ENCODE assay signal across 18 mouse cellular contexts in genomic region chr8:45845906-45846305, GRCm38 (mm10). TPM values are rescaled to one million over a fixed set of nuclear protein-coding genes. Genes with fewer than 3 reads are reported as not detected.
DNase-seq lines count a peak whose midpoint lies in the region; ATAC-seq and TF ChIP-seq lines count a peak whose summit lies in the region.
"Had no signal": no experiment of that assay in that cellular context is flagged by ENCODE, and none has a peak within 500 bp of the region (broad histone marks: within the 10 kb centered on the region; RNA-seq: fewer than 3 reads in every experiment).

No protein-coding gene starts in this region.

- intact Hi-C loops in heart, postnatal 36 days (cut with DNase I) = loop anchor here (2.0 kb wide), 1 partner anchor 39 kb away; the partner anchor contains the start of gene Pdlim3

- H3K9me3 ChIP-seq in heart, embryonic 12.5 days (replicated peaks) = no peaks in the 10 kb centered on the region
- H3K9me3 ChIP-seq in intestine, embryonic 14.5 days (ENCODE audit: control insufficient read depth, low read length) = no peaks in the 10 kb centered on the region
- no peaks in the 10 kb centered on the region for H3K9me3 ChIP-seq in intestine, postnatal 0 days (ENCODE audit: control insufficient read depth)
- H3K9me3 ChIP-seq in limb, embryonic 10.5 days (replicated peaks) = no peaks in the 10 kb centered on the region
- no peaks in the 10 kb centered on the region for H3K9me3 ChIP-seq in stomach, postnatal 0 days (ENCODE audit: control insufficient read depth, low read length)
- H3K9me3 ChIP-seq: forebrain, embryonic 10.5 days had no signal

- H3K36me3 ChIP-seq in heart, embryonic 12.5 days = no peaks in the 10 kb centered on the region
- H3K36me3 ChIP-seq in intestine, embryonic 14.5 days (ENCODE audit: control insufficient read depth, insufficient read depth, low read length) = no peaks in the 10 kb centered on the region
- no peaks in the 10 kb centered on the region for H3K36me3 ChIP-seq in intestine, postnatal 0 days (ENCODE audit: control insufficient read depth, insufficient read depth)
- H3K36me3 ChIP-seq in limb, embryonic 10.5 days = no peaks in the 10 kb centered on the region
- no peaks in the 10 kb centered on the region for H3K36me3 ChIP-seq in stomach, postnatal 0 days (ENCODE audit: control insufficient read depth, insufficient read depth, low read length)
- H3K36me3 ChIP-seq: forebrain, embryonic 10.5 days had no signal

- no peaks in the 10 kb centered on the region for H3K27me3 ChIP-seq in heart, embryonic 12.5 days (replicated peaks)
- H3K27me3 ChIP-seq in intestine, embryonic 14.5 days (replicated peaks; ENCODE audit: control insufficient read depth, insufficient read depth, low read length) = no peaks in the 10 kb centered on the region
- H3K27me3 ChIP-seq in intestine, postnatal 0 days (replicated peaks; ENCODE audit: control insufficient read depth, insufficient read depth, low read length) = no peaks in the 10 kb centered on the region
- no peaks in the 10 kb centered on the region for H3K27me3 ChIP-seq in limb, embryonic 10.5 days (ENCODE audit: low read depth, poor library complexity, severe bottlenecking)
- H3K27me3 ChIP-seq in stomach, postnatal 0 days (ENCODE audit: control insufficient read depth, insufficient read depth, low read length) = no peaks in the 10 kb centered on the region
- H3K27me3 ChIP-seq: megakaryocyte, embryonic 14.5 days had no signal

- DNase-seq in heart, postnatal 36 days = no peak
- no peak for DNase-seq in intestine, embryonic 14.5 days (ENCODE audit: low spot score)
- no peak for DNase-seq in limb, embryonic 10.5 days (ENCODE audit: low spot score)
- DNase-seq in stomach, postnatal 0 days (ENCODE audit: low spot score) = no peak
- DNase-seq in lung, postnatal 25 days (ENCODE audit: low spot score) = no peak
- DNase-seq: adrenal gland, postnatal 10 days; cerebellum, adult 11-12 months; lung, adult 18-20 months; lung, postnatal 14 days; midbrain, embryonic 14.5 days; right cerebral cortex, postnatal 25 days; thymus, postnatal 25 days had no signal

- ATAC-seq in heart, embryonic 12.5 days (ENCODE audit: insufficient number of reproducible peaks, low FRiP score) = no peak
- no peak for ATAC-seq in intestine, embryonic 14.5 days (replicated peaks; ENCODE audit: low FRiP score, low TSS enrichment, low read depth)
- ATAC-seq in intestine, postnatal 0 days = no peak
- ATAC-seq in stomach, postnatal 0 days (ENCODE audit: low FRiP score, low TSS enrichment) = no peak
- ATAC-seq: Patski had no signal

- H3K27ac ChIP-seq in heart, embryonic 12.5 days (ENCODE audit: poor library complexity, severe bottlenecking) = peak overlapping the region; percentile 82
- H3K27ac ChIP-seq in intestine, embryonic 14.5 days (ENCODE audit: low read depth) = 0 out of 2 replicates have a peak overlapping the region, but pooled peaks have one; percentile 55
- no peak overlapping the region for H3K27ac ChIP-seq in intestine, postnatal 0 days (ENCODE audit: low read depth, low read length)
- H3K27ac ChIP-seq in limb, embryonic 10.5 days = peak overlapping the region; percentile 42; the same call in 1 of the 2 replicates
- peak overlapping the region; percentile 85 for H3K27ac ChIP-seq in stomach, postnatal 0 days (replicated peaks)
- H3K27ac ChIP-seq: forebrain, embryonic 10.5 days had no signal

- no peak overlapping the region for H3K4me2 ChIP-seq in heart, embryonic 12.5 days
- no peak overlapping the region for H3K4me2 ChIP-seq in intestine, embryonic 14.5 days (ENCODE audit: low read length)
- no peak overlapping the region for H3K4me2 ChIP-seq in intestine, postnatal 0 days (replicated peaks; ENCODE audit: low read depth)
- H3K4me2 ChIP-seq in stomach, postnatal 0 days (replicated peaks; ENCODE audit: low read depth) = no peak overlapping the region
- H3K4me2 ChIP-seq: liver, embryonic 11.5 days had no signal

- no peak overlapping the region for H3K4me3 ChIP-seq in heart, embryonic 12.5 days
- no peak overlapping the region for H3K4me3 ChIP-seq in intestine, embryonic 14.5 days (ENCODE audit: low read depth, low read length)
- no peak overlapping the region for H3K4me3 ChIP-seq in intestine, postnatal 0 days (ENCODE audit: low read depth, low read length)
- H3K4me3 ChIP-seq in limb, embryonic 10.5 days = no peak overlapping the region
- no peak overlapping the region for H3K4me3 ChIP-seq in stomach, postnatal 0 days (ENCODE audit: low read depth, low read length)
- H3K4me3 ChIP-seq: forebrain, embryonic 10.5 days; megakaryocyte, embryonic 14.5 days had no signal

- no peak for TF ChIP-seq CTCF in intestine, postnatal 0 days (IDR thresholded peaks at IDR 0.05; ENCODE audit: low read depth)
- TF ChIP-seq CTCF in stomach, postnatal 0 days (IDR thresholded peaks at IDR 0.05; ENCODE audit: low read depth) = no peak

- peaks cover 29% of the 10 kb centered on the region for H3K4me1 ChIP-seq in heart, embryonic 12.5 days (replicated peaks)
- 0 out of 2 replicates have a peak, but pooled peaks cover 6% of the 10 kb centered on the region for H3K4me1 ChIP-seq in intestine, embryonic 14.5 days (replicated peaks; ENCODE audit: control insufficient read depth, insufficient read depth, low read length)
- H3K4me1 ChIP-seq in intestine, postnatal 0 days (replicated peaks; ENCODE audit: control insufficient read depth, insufficient read depth, low read length) = no peaks in the 10 kb centered on the region
- H3K4me1 ChIP-seq in limb, embryonic 10.5 days = peaks cover 16% of the 10 kb centered on the region; the same call in 1 of the 2 replicates
- H3K4me1 ChIP-seq in stomach, postnatal 0 days (replicated peaks; ENCODE audit: control insufficient read depth, insufficient read depth) = no peaks in the 10 kb centered on the region
- H3K4me1 ChIP-seq: megakaryocyte, embryonic 14.5 days had no signal

- WGBS in heart, embryonic 12.5 days = 56% methylated on average over 4 of the region's 4 CpGs
- 85% methylated on average over 4 of the region's 4 CpGs for WGBS in intestine, embryonic 14.5 days
- WGBS in intestine, postnatal 0 days = 78% methylated on average over 4 of the region's 4 CpGs
- 83% methylated on average over 4 of the region's 4 CpGs for WGBS in limb, embryonic 10.5 days
- 74% methylated on average over 4 of the region's 4 CpGs for WGBS in stomach, postnatal 0 days

- TF ChIP-seq EP300 in stomach, postnatal 0 days (optimal IDR thresholded peaks at IDR 0.05) = no peak

- no peak overlapping the region for H3K9ac ChIP-seq in heart, embryonic 12.5 days
- H3K9ac ChIP-seq in intestine, embryonic 14.5 days (ENCODE audit: low read length) = no peak overlapping the region
- H3K9ac ChIP-seq in intestine, postnatal 0 days (ENCODE audit: low read depth, low read length) = no peak overlapping the region
- H3K9ac ChIP-seq in stomach, postnatal 0 days (ENCODE audit: low read length) = no peak overlapping the region; the same call in 1 of the 2 replicates

RNA-seq across cellular contexts. Expression of gene Pdlim3, which starts 39.4 kb away (rescaled TPM):
- 336 and 344 TPM in 2 replicates for polyA plus RNA-seq in heart, embryonic 12.5 days (2016; fragmentation: Nextera tagmentation; extraction: Ambion mirVana)
- total RNA-seq in heart, postnatal 36 days (2021) = 10 to 100 TPM; 25.6 to 35.2 TPM
- 90.3 and 103 TPM in 2 replicates for polyA plus RNA-seq in intestine, embryonic 14.5 days (2014; fragmentation: Nextera tagmentation; extraction: Ambion mirVana)
- 134 and 149 TPM in 2 replicates for polyA plus RNA-seq in intestine, postnatal 0 days (2015; fragmentation: Nextera tagmentation; extraction: Ambion mirVana)
- 4.4 and 6.7 TPM in 2 replicates for polyA plus RNA-seq in limb, embryonic 10.5 days (2016; fragmentation: Nextera tagmentation; extraction: Ambion mirVana)
- polyA plus RNA-seq in stomach, postnatal 0 days (2015; fragmentation: Nextera tagmentation; extraction: Ambion mirVana) = 253 and 256 TPM in 2 replicates
- polyA plus RNA-seq: Patski had no signal

Comparison
In these comparisons a context has a peak if more than half of its experiments do, and no peak if none do; other contexts are left out.
1. RNA of gene Pdlim3, which starts 39.4 kb away (polyA plus RNA-seq): 336 to 344 TPM in heart, embryonic 12.5 days, 253 to 256 TPM in stomach, postnatal 0 days, 134 to 149 TPM in intestine, postnatal 0 days and 90.3 to 103 TPM in intestine, embryonic 14.5 days; 4.4 to 6.7 TPM in limb, embryonic 10.5 days; every median in the first group is over 10 times any median in the second.